Mouse (Mus musculus) liver, embryonic 13.5 days (tissue): Measurements from ENCODE around the gene Ppp1r2. TPM values are rescaled to one million over a fixed set of nuclear protein-coding genes. Genes with fewer than 3 reads are reported as not detected.

Experiments
- microRNA-seq: library from miRNA; unstranded; fragments of <30 nt; microRNA quantifications from one replicate; pipeline ENCODE4, GENCODE M21; 2016
- polyA plus RNA-seq: library from polyadenylated mRNA; unstranded; fragments of >200 nt; fragmentation: Nextera tagmentation; extraction: Ambion mirVana; gene quantifications from 2 replicates; pipeline ENCODE4 v1.2.1, GENCODE M21; 2015

Gene Ppp1r2
- polyA plus RNA-seq, 1 experiment from 2014 or later, result 44.7 TPM

Small RNA genes lying within 50 kb of the gene (microRNA-seq; reads per million reads assigned to microRNA genes)
- not detected for gene Gm27415

Other genes starting within 250 kb of the Ppp1r2 start
- gene Xxylt1, start 193.8 kb downstream of the Ppp1r2 start, polyA plus RNA-seq, result 2.9 and 3.1 TPM in 2 replicates
- gene Acap2, start 74.0 kb downstream of the Ppp1r2 start, polyA plus RNA-seq, result 5.8 and 6.7 TPM in 2 replicates
- 0.14 TPM in 1 of 2 replicates, not detected in the other for gene Apod, start 39.5 kb upstream of the Ppp1r2 start, polyA plus RNA-seq
- gene Bdh1, start 147.0 kb upstream of the Ppp1r2 start, polyA plus RNA-seq, result 56.7 and 61.3 TPM in 2 replicates